Mouse (Mus musculus): ENCODE measurements at regions not wholly inside any gene's neighbourhood (a gene's known extent, or its start where the extent isn't known, plus 50 kb on each side); places are given as distances from the start of the nearest gene placed in this dataset.

DNA sequence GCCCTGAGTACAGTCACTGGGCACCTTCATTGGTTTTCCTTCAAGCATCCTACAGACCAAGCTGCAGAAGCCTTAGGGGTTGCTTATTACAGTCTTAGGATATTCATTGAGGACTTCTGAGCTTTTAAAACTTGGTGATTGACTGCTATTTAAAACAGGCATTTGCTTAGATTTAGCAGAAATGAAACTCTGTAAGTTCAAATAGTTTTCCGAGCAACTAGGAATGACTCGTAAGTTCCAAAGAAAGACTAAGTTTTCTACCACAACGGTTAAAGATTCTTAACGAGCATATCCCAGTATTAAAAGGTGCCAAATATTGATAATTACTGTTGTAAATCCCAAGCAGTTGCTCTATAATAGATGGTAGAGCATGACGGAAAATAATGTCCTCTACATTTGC is 71.3 kb upstream of the Ankrd50 start:
- H3K9ac ChIP-seq: no peak overlapping the region
- H3K9me3 ChIP-seq (ENCODE audit: low read length): no peaks in the 10 kb centered on the region
- no peak for DNase-seq
- no peaks in the 10 kb centered on the region for H3K4me1 ChIP-seq (ENCODE audit: insufficient read depth)
- ATAC-seq: no peak
- no peak overlapping the region for H3K4me3 ChIP-seq (ENCODE audit: low read depth, low read length)
- no peaks in the 10 kb centered on the region for H3K36me3 ChIP-seq (ENCODE audit: insufficient read depth)
- H3K4me2 ChIP-seq (ENCODE audit: low read depth): no peak overlapping the region
- no peak for TF ChIP-seq CTCF (IDR thresholded peaks at IDR 0.05; ENCODE audit: low read depth)
- H3K27me3 ChIP-seq (ENCODE audit: insufficient read depth, low read length): no peaks in the 10 kb centered on the region
- 60% methylated on average over 5 of the region's 5 CpGs for WGBS
- no peak overlapping the region for H3K27ac ChIP-seq (ENCODE audit: low read depth, low read length)

DNA sequence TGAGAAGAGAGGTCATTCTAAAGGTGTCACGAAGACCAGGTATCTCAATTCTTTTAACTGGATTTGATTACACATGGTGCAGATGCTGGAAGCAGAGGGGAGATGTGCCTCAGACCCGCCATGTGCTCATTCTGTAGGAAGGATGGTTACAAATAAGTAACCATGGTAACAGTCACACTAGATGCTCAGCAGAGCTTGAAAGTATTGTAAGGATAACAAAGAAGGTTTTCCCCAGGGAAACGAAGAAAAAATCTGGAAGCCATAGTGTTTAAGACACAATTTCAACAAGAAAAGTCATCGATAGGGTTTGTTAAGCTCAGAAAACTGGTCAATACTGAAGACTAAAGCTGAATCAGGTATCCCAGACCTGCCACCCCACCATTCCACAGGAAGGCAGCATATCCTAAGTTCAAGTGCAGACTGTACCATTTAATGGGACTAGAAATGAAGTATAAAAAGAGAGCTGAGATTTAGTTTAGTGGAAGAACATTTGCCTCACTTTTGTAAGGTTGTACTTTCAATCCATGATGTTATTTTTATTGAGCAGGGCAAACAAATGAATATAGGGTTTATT is 68.9 kb upstream of the Ankrd50 start:
- Histone ChIP-seq H3K9me3 (ENCODE audit: low read length) (no peaks in the 10 kb centered on the region), H3K9ac (no peak overlapping the region), H3K36me3 (ENCODE audit: insufficient read depth) (no peaks in the 10 kb centered on the region), H3K27me3 (ENCODE audit: insufficient read depth, low read length) (no peaks in the 10 kb centered on the region), H3K27ac (ENCODE audit: low read depth, low read length) (no peak overlapping the region), H3K4me3 (ENCODE audit: low read depth, low read length) (no peak overlapping the region), H3K4me1 (ENCODE audit: insufficient read depth) (no peaks in the 10 kb centered on the region), H3K4me2 (ENCODE audit: low read depth) (no peak overlapping the region)
- 22% methylated on average over 4 of the region's 4 CpGs for WGBS
- DNase-seq (peak; percentile 17), ATAC-seq (peak; percentile 84)
- no peak for TF ChIP-seq CTCF (IDR thresholded peaks at IDR 0.05; ENCODE audit: low read depth)

DNA sequence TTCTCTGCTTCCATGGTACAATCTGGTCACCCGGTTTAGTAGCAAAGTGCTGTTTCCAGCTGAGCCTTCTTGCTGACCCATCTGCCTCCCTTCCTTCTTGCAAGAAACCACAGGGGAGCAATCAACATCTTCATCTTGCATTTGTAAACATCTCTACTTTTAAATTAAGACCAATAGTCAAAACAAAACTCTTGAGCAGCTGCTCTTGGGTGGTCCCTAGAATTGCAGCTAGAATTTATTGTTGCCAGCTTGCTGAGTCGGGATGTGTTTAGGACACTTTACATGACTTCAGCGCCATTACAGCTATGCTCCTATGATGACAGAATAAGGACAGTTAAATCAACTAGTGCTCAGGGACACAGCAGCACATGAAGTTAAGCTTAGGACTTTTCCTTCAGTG is 62.4 kb upstream of the Ankrd50 start:
- H3K4me2 ChIP-seq (ENCODE audit: low read depth): no peak overlapping the region
- no peak for DNase-seq
- WGBS: 79% methylated on average over 3 of the region's 3 CpGs

DNA sequence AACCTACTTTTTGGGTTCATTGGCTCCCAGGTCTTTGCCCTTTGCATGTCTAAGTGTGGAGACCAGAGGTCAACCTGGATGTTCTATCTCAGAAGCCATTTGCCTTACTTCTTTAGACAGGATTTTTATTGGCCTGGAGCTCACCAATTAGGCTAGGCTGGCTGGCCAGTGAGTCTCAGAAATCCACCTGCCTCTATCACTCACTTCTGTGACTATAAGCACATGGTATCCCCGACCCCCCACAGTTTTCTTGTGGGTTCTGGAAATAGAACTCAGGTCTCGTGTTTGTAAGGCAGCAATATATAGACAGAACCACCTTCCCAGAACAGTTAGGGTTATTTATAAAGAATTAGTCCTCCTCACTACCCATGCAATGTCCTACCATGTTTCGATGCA is 60.9 kb upstream of the Ankrd50 start:
- H3K4me1 ChIP-seq (ENCODE audit: insufficient read depth): no peaks in the 10 kb centered on the region
- H3K4me3 ChIP-seq (ENCODE audit: low read depth, low read length): no peak overlapping the region
- H3K27ac ChIP-seq (ENCODE audit: low read depth, low read length): no peak overlapping the region
- ATAC-seq (no peak), DNase-seq (no peak)
- no peaks in the 10 kb centered on the region for H3K36me3 ChIP-seq (ENCODE audit: insufficient read depth)
- no peak overlapping the region for H3K9ac ChIP-seq
- no peak overlapping the region for H3K4me2 ChIP-seq (ENCODE audit: low read depth)
- WGBS: 83% methylated on average over 3 of the region's 3 CpGs
- H3K27me3 ChIP-seq (ENCODE audit: insufficient read depth, low read length): no peaks in the 10 kb centered on the region
- no peak for TF ChIP-seq CTCF (IDR thresholded peaks at IDR 0.05; ENCODE audit: low read depth)
- H3K9me3 ChIP-seq (ENCODE audit: low read length): no peaks in the 10 kb centered on the region

More for the DNA sequence above, 62.4 kb upstream of the Ankrd50 start:
- Histone ChIP-seq H3K36me3 (ENCODE audit: insufficient read depth) (no peaks in the 10 kb centered on the region), H3K4me3 (ENCODE audit: low read depth, low read length) (no peak overlapping the region), H3K9ac (no peak overlapping the region), H3K27ac (ENCODE audit: low read depth, low read length) (no peak overlapping the region), H3K4me1 (ENCODE audit: insufficient read depth) (no peaks in the 10 kb centered on the region), H3K27me3 (ENCODE audit: insufficient read depth, low read length) (no peaks in the 10 kb centered on the region), H3K9me3 (ENCODE audit: low read length) (no peaks in the 10 kb centered on the region)
- TF ChIP-seq CTCF (IDR thresholded peaks at IDR 0.05; ENCODE audit: low read depth): no peak
- ATAC-seq: no peak

DNA sequence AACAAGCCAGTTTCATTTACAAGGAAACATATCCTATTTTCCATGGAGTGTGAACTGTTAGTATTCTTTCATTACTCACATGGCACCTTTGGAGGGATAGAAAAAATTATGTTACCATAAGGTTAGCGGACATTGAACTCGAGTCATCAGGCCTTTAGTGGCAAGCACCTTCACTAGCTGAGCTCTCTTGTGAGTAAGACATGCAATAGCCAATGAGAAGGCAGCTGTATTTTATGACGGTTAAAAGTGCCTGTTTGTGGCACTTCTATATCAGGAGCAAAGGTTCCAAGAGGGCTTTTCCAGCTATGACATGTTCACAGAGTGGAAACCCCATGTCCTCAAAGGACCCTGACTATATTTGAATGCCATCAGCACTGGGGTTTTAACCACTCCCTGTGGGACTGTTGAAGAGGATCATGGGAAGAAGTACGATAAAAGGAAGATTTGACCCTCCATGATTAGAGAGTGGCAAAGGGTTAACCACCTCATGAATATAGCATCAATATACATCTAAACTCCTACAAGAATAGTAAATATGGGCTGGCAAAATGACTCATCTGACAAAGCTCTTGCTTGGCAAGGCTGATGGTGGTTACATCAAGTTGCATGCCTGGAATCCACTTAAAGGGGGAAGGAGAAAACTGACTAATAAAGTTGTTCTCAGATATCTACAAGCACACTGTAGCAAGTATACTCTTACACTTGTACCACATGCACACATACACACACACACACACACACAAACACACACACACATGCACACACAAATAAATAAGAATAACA is 60.3 kb upstream of the Ankrd50 start:
- 92% methylated on average over 4 of the region's 4 CpGs for WGBS
- no peak for TF ChIP-seq CTCF (IDR thresholded peaks at IDR 0.05; ENCODE audit: low read depth)
- no peak overlapping the region for H3K27ac ChIP-seq (ENCODE audit: low read depth, low read length)
- no peaks in the 10 kb centered on the region for H3K27me3 ChIP-seq (ENCODE audit: insufficient read depth, low read length)
- no peaks in the 10 kb centered on the region for H3K36me3 ChIP-seq (ENCODE audit: insufficient read depth)
- no peak overlapping the region for H3K9ac ChIP-seq
- H3K9me3 ChIP-seq (ENCODE audit: low read length): no peaks in the 10 kb centered on the region
- no peaks in the 10 kb centered on the region for H3K4me1 ChIP-seq (ENCODE audit: insufficient read depth)
- DNase-seq (no peak), ATAC-seq (no peak)
- no peak overlapping the region for H3K4me2 ChIP-seq (ENCODE audit: low read depth)
- no peak overlapping the region for H3K4me3 ChIP-seq (ENCODE audit: low read depth, low read length)

DNA sequence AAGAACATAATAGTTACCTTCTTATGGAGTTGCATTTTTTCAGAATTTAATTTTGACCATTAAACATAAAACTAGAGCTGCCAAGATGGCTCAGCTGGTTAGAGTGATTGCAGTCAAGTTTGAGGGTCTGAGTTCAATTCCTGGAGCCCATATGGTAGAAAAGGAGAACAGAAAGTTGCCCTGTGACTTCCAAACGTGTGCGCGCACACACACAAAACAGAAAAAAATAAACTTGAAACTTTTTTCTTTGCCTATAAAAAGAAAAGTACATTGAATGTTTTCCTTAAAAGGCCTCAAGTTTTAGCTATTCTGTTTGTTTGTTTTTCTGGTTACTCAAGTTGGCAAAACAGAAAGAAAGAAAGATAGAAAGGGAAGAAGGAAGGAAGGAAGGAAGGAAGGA is 59.2 kb upstream of the Ankrd50 start:
- ATAC-seq: no peak
- H3K27me3 ChIP-seq (ENCODE audit: insufficient read depth, low read length): no peaks in the 10 kb centered on the region
- WGBS: 91% methylated on average over 3 of the region's 3 CpGs
- H3K9me3 ChIP-seq (ENCODE audit: low read length): no peaks in the 10 kb centered on the region
- no peak overlapping the region for H3K4me3 ChIP-seq (ENCODE audit: low read depth, low read length)
- no peak for DNase-seq
- no peak for TF ChIP-seq CTCF (IDR thresholded peaks at IDR 0.05; ENCODE audit: low read depth)
- no peak overlapping the region for H3K4me2 ChIP-seq (ENCODE audit: low read depth)
- H3K36me3 ChIP-seq (ENCODE audit: insufficient read depth): no peaks in the 10 kb centered on the region
- H3K4me1 ChIP-seq (ENCODE audit: insufficient read depth): no peaks in the 10 kb centered on the region
- no peak overlapping the region for H3K27ac ChIP-seq (ENCODE audit: low read depth, low read length)
- H3K9ac ChIP-seq: no peak overlapping the region

DNA sequence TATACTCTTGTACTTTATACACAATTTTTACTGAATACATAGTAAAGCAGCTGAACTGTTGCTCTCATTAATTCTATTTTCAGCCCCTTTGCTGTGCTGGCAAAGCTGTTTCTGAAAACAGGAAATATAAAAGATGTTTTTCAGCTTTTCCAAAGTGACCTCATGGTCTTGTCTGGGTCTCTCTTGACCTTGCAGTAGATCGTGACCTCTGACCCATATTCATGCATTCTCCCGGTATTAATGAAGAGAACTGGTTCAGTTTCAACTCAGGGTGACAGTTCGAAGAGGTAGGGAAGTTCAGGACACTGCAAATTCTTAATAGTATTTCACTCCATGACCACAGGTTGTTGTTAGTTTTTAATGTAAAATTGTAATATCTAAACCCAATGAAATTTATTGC is 56.7 kb upstream of the Ankrd50 start:
- no peak for DNase-seq
- Histone ChIP-seq H3K27ac (ENCODE audit: low read depth, low read length) (no peak overlapping the region), H3K9ac (no peak overlapping the region), H3K4me1 (ENCODE audit: insufficient read depth) (no peaks in the 10 kb centered on the region), H3K4me2 (ENCODE audit: low read depth) (no peak overlapping the region), H3K27me3 (ENCODE audit: insufficient read depth, low read length) (no peaks in the 10 kb centered on the region), H3K36me3 (ENCODE audit: insufficient read depth) (no peaks in the 10 kb centered on the region), H3K4me3 (ENCODE audit: low read depth, low read length) (no peak overlapping the region), H3K9me3 (ENCODE audit: low read length) (no peaks in the 10 kb centered on the region)
- no peak for ATAC-seq
- 80% methylated on average over 3 of the region's 3 CpGs for WGBS
- no peak for TF ChIP-seq CTCF (IDR thresholded peaks at IDR 0.05; ENCODE audit: low read depth)

Measured in forebrain, postnatal 0 days (tissue).